Mouse (Mus musculus) forebrain, embryonic 11.5 days (tissue): ENCODE measurements around the gene Gm3269. TPM values are rescaled to one million over a fixed set of nuclear protein-coding genes. Genes with fewer than 3 reads are reported as not detected.
A peak's percentile ranks its signal among the peaks of the same experiment; 100 is the strongest.
"Not testable (repeated sequence)": the region's sequence is repeated elsewhere in the genome, so short reads cannot be mapped to it uniquely, and the experiment has no call there.

Experiments
- ATAC-seq: fragments of 200-750 bp; cut with Nextera tagmentation; replicated peaks from 2 replicates; pipeline ENCODE4 v1.8.0; 2017; ENCODE audit warnings: moderate TSS enrichment; ENCODE audit not compliant: low FRiP score
- DNase-seq: peaks from one replicate; pipeline ENCODE4 v3.0.0-alpha.2; 2017; ENCODE audit warnings: low spot score
- H3K27ac ChIP-seq: fragments of 300-500 bp; sonication (generic); 2 replicates; pipeline ENCODE4 v1.5.1; 2014; ENCODE audit warnings: low read depth, low read length
- H3K27me3 ChIP-seq: fragments of 300-500 bp; sonication (generic); 2 replicates; pipeline ENCODE4 v1.6.1; 2014; ENCODE audit warnings: mild to moderate bottlenecking, low read length, mixed read lengths; ENCODE audit not compliant: control insufficient read depth, insufficient read depth
- H3K36me3 ChIP-seq: fragments of 300-500 bp; sonication (generic); 2 replicates; pipeline ENCODE4 v1.6.1; 2014; ENCODE audit warnings: mild to moderate bottlenecking, low read length, moderate library complexity, mixed read lengths; ENCODE audit not compliant: control insufficient read depth, insufficient read depth
- H3K4me1 ChIP-seq: fragments of 300-500 bp; sonication (generic); replicated peaks from 2 replicates; pipeline ENCODE4 v1.6.1; 2014; ENCODE audit warnings: low read length, mixed read lengths; ENCODE audit not compliant: control insufficient read depth, insufficient read depth
- H3K4me2 ChIP-seq: fragments of 300-500 bp; sonication (generic); 2 replicates; pipeline ENCODE4 v1.6.1; 2014; ENCODE audit warnings: low read depth, mild to moderate bottlenecking, low read length, moderate library complexity, mixed read lengths; ENCODE audit not compliant: severe bottlenecking
- H3K4me3 ChIP-seq: fragments of 300-500 bp; sonication (generic); 2 replicates; pipeline ENCODE4 v1.5.1; 2014; ENCODE audit warnings: low read depth, low read length
- H3K9ac ChIP-seq: fragments of 300-500 bp; sonication (generic); 2 replicates; pipeline ENCODE4 v1.6.1; 2014; ENCODE audit warnings: low read length
- H3K9me3 ChIP-seq: fragments of 300-500 bp; sonication (generic); 2 replicates; pipeline ENCODE4 v1.6.1; 2016; ENCODE audit warnings: low read length, mixed read lengths; ENCODE audit not compliant: control insufficient read depth
- WGBS: fragments of 180-500 bp; shearing (Covaris S2); extraction: QIAGEN DNeasy Blood & Tissue Kit; methylation state at CpG from one replicate; pipeline ENCODE4 v1.1.7; 2014; 5-methylcytosine and 5-hydroxymethylcytosine counted together
- polyA plus RNA-seq: library from polyadenylated mRNA; unstranded; fragments of >200 nt; fragmentation: Nextera tagmentation; extraction: Ambion mirVana; gene quantifications from 2 replicates; pipeline ENCODE4 v1.2.1, GENCODE M21; 2014

Gm3269 gene
- not detected in 2 replicates for polyA plus RNA-seq

DNA sequence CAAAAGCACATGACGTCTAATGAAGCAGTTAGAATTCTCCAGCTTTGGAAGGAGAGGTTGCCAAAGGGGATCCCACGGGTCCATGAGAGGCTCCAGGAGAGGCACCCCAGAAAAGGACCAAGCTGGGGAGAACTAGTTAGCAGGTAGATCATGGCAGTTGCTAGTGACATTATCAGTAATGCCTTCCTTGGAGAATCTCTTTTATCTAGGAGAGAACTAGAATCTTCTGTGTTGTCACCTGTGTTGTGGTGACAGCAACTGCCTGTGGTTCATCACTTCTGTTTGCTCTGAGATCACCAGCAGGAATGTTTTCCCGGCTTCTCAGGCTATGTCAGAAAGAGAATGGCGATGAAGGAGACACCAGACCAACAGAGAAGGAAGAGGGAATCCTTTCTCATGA is at the start of gene Gm3269:
Gene Gm3269 (plus strand): TSS at position 301 of the 400 bp plus-strand sequence.
- H3K27me3 ChIP-seq, H3K4me1 ChIP-seq, H3K9me3 ChIP-seq, DNase-seq, H3K4me2 ChIP-seq, H3K27ac ChIP-seq, ATAC-seq, H3K9ac ChIP-seq, H3K4me3 ChIP-seq, H3K36me3 ChIP-seq: not testable (repeated sequence)
- WGBS, result no CpG with 5 or more reads among the region's 4 CpGs

DNA sequence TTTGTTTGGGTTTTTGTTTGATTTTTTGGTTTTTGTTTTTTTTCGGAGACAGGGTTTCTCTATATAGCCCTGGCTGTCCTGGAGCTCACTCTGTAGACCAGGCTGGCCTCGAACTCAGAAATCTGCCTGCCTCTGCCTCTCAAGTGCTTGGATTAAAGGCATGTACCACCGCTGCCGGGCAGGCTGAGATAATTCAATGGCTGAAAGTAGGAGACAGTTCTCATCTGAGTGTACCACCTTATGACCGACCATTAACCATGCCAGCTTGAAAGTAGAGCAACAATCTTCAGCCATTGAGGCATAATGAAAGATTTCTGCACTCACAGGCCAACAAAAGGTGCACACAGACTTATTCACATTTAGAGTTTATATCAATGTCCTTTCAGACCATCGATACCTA is 31.5 kb upstream of the Gm3269 start:
- 83% methylated on average over 6 of the region's 6 CpGs for WGBS

DNA sequence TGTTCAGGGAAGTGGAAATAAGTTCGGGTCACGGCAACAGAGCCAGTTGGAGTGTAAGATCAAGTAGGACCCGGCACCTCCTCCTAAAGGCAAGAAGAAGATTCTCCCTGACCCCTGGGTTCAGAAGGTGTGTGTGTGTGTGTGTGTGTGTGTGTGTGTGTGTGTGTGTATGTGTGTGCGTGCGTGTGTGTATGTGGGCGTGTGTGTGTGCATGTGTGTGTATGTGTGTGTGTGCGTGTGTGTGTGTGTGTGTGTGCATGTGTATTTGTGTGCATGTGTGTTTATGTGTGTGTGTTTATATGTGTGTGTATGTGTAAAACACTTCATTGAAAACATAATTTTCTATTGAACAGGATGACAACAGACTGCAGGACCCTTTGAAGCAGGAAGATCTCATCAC is 16.0 kb upstream of the Gm3269 start:
- not testable (repeated sequence) for H3K27me3 ChIP-seq, ATAC-seq, H3K4me3 ChIP-seq, DNase-seq, H3K4me2 ChIP-seq, H3K36me3 ChIP-seq, H3K9me3 ChIP-seq, H3K4me1 ChIP-seq, H3K9ac ChIP-seq, H3K27ac ChIP-seq
- WGBS, result 94% methylated on average over 4 of the region's 7 CpGs

More for the DNA sequence above, 31.5 kb upstream of the Gm3269 start:
- DNase-seq, H3K9ac ChIP-seq, H3K27me3 ChIP-seq, H3K36me3 ChIP-seq, H3K27ac ChIP-seq, H3K9me3 ChIP-seq, H3K4me2 ChIP-seq, H3K4me3 ChIP-seq, H3K4me1 ChIP-seq, ATAC-seq: not testable (repeated sequence)

DNA sequence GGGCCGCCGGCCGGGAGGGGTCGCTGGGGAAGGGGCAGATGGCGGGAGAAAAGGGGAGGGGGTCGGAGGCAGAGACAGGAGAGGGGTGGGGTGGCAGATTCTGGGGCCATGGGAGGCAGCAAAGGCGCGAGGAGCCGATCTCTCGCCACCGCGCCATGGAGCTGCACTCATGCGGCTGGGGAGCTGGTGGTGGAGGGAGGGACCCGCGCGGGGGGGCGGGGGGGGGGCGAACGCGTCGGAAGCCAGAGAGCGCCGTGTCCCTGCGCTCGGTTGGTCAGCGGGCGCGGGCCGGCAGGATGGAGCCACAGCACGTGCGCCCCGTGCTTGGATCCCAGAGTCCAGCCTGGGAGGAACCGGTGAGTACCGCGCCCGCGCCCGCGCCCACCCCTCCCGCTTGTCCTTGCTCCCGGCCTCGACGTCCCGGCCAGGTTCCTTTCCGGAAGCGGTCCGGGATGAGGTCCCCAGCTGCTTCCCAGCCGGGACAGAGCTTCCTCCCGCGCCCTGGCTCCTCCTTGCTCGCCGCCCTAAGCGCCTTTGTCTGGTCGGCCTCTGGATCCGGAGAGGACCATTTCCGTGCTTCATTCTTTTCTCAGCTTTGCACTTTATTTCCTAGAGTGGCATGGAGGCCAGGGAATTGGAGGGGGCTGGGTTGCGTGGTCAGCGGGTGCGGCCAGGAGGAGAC is 17.5 kb downstream of the Gm3269 start, which contains the start of gene Gm3264:
Gene Gm3264 (plus strand): TSS at position 278 of the 682 bp plus-strand sequence.
- not testable (repeated sequence) for H3K27me3 ChIP-seq, H3K36me3 ChIP-seq, H3K4me1 ChIP-seq, ATAC-seq, H3K27ac ChIP-seq, H3K9me3 ChIP-seq
- WGBS, result 3% methylated on average over 37 of the region's 59 CpGs
- peak within 1 kb of the TSS; percentile 26 for H3K4me3 ChIP-seq
- H3K4me2 ChIP-seq, result peak within 1 kb of the TSS; percentile 45; the same call in 1 of the 2 replicates
- peak within 1 kb of the TSS; percentile 41; the same call in 1 of the 2 replicates for H3K9ac ChIP-seq
- peak; percentile 50 for DNase-seq

DNA sequence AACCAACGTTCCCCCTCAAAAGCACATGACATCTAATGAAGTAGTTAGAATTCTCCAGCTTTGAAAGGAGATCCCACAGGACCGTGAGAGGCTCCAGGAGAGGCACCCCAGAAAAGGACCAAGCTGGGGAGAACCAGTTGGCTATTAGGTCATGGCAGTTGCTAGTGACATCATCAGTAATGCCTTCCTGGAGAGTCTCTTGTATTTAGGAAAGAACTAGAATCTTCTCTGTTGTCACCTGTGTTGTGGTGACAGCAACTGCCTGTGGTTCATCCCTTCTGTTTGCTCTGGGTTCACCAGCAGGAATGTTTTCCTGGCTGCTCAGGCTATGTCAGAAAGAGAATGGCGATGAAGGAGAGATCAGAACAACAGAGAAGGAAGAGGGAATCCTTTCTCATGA is 54.2 kb downstream of the Gm3269 start, which contains the start of gene Gm3278:
Gene Gm3278 (plus strand): TSS at position 301 of the 400 bp plus-strand sequence.
- H3K36me3 ChIP-seq, H3K9me3 ChIP-seq, H3K9ac ChIP-seq, ATAC-seq, H3K27me3 ChIP-seq, H3K4me3 ChIP-seq, H3K4me1 ChIP-seq, DNase-seq, H3K4me2 ChIP-seq, H3K27ac ChIP-seq: not testable (repeated sequence)
- no CpG with 5 or more reads among the region's 3 CpGs for WGBS

Other genes with a start within 250 kb of the Gm3269 start
- not detected in 2 replicates for gene Gm8159, start 205.8 kb upstream of the Gm3269 start, polyA plus RNA-seq
- gene Gm3239, start 173.9 kb upstream of the Gm3269 start, polyA plus RNA-seq, result not detected in 2 replicates
- not detected in 2 replicates for gene Gm7876, start 128.9 kb upstream of the Gm3269 start, polyA plus RNA-seq
- gene Gm3252, start 111.3 kb upstream of the Gm3269 start, polyA plus RNA-seq, result 0.45 and 0.53 TPM in 2 replicates
- not detected in 2 replicates for gene Gm9602, start 61.8 kb upstream of the Gm3269 start, polyA plus RNA-seq
- gene Gm3264, start 17.5 kb downstream of the Gm3269 start, polyA plus RNA-seq, result 0.53 and 0.75 TPM in 2 replicates
- not detected in 2 replicates for gene Gm3278, start 54.3 kb downstream of the Gm3269 start, polyA plus RNA-seq
- not detected in 2 replicates for gene Gm8297, start 145.8 kb downstream of the Gm3269 start, polyA plus RNA-seq
- not detected in 2 replicates for gene Gm3298, start 177.8 kb downstream of the Gm3269 start, polyA plus RNA-seq
- not detected in 2 replicates for gene 4930555G01Rik, start 212.5 kb downstream of the Gm3269 start, polyA plus RNA-seq
- 2.2 and 2.6 TPM in 2 replicates for gene Gm8281, start 232.9 kb downstream of the Gm3269 start, polyA plus RNA-seq